Mouse (Mus musculus) heart, embryonic 11.5 days (tissue): ENCODE measurements around the gene Gm20388. TPM values are rescaled to one million over a fixed set of nuclear protein-coding genes. Genes with fewer than 3 reads are reported as not detected.

Experiments used
- ATAC-seq: fragments of 200-750 bp; cut with Nextera tagmentation; replicated peaks from 2 replicates; pipeline ENCODE4 v1.8.0; 2017; ENCODE audit warnings: moderate library complexity; ENCODE audit not compliant: insufficient number of reproducible peaks, low FRiP score, low TSS enrichment
- H3K27ac ChIP-seq: fragments of 300-500 bp; sonication (generic); 2 replicates; pipeline ENCODE4 v1.5.1; 2014; ENCODE audit warnings: mild to moderate bottlenecking, low read depth, low read length
- H3K27me3 ChIP-seq: fragments of 300-500 bp; sonication (generic); 2 replicates; pipeline ENCODE4 v1.6.1; 2014; ENCODE audit warnings: mild to moderate bottlenecking, low read length, mixed read lengths; ENCODE audit not compliant: control insufficient read depth, insufficient read depth
- H3K36me3 ChIP-seq: fragments of 300-500 bp; sonication (generic); 2 replicates; pipeline ENCODE4 v1.6.1; 2014; ENCODE audit warnings: mild to moderate bottlenecking, low read length, moderate library complexity, mixed read lengths; ENCODE audit not compliant: control insufficient read depth, insufficient read depth
- H3K4me1 ChIP-seq: fragments of 300-500 bp; sonication (generic); 2 replicates; pipeline ENCODE4 v1.6.1; 2014; ENCODE audit warnings: low read length; ENCODE audit not compliant: control insufficient read depth, insufficient read depth
- H3K4me2 ChIP-seq: fragments of 300-500 bp; sonication (generic); 2 replicates; pipeline ENCODE4 v1.6.1; 2014; ENCODE audit warnings: mild to moderate bottlenecking, moderate library complexity
- H3K4me3 ChIP-seq: fragments of 300-500 bp; sonication (generic); 2 replicates; pipeline ENCODE4 v1.5.1; 2014; ENCODE audit warnings: low read depth, low read length
- H3K9ac ChIP-seq: fragments of 300-500 bp; sonication (generic); 2 replicates; pipeline ENCODE4 v1.6.1; 2014; ENCODE audit warnings: mild to moderate bottlenecking, low read depth, low read length, moderate library complexity
- H3K9me3 ChIP-seq: fragments of 300-500 bp; sonication (generic); replicated peaks from 2 replicates; pipeline ENCODE4 v1.6.1; 2016; ENCODE audit warnings: low read length; ENCODE audit not compliant: control insufficient read depth
- WGBS: fragments of 180-500 bp; shearing (Covaris S2); extraction: QIAGEN DNeasy Blood & Tissue Kit; methylation state at CpG from one replicate; pipeline ENCODE4 v1.1.7; 2014; ENCODE audit not compliant: insufficient replicate concordance; 5-methylcytosine and 5-hydroxymethylcytosine counted together
- polyA plus RNA-seq: library from polyadenylated mRNA; unstranded; fragments of >200 nt; fragmentation: Nextera tagmentation; extraction: Ambion mirVana; gene quantifications from 2 replicates; pipeline ENCODE4 v1.2.1, GENCODE M21; 2014

Gm20388 gene
- polyA plus RNA-seq, 1 experiment from 2014 or later: 6.4 TPM

DNA sequence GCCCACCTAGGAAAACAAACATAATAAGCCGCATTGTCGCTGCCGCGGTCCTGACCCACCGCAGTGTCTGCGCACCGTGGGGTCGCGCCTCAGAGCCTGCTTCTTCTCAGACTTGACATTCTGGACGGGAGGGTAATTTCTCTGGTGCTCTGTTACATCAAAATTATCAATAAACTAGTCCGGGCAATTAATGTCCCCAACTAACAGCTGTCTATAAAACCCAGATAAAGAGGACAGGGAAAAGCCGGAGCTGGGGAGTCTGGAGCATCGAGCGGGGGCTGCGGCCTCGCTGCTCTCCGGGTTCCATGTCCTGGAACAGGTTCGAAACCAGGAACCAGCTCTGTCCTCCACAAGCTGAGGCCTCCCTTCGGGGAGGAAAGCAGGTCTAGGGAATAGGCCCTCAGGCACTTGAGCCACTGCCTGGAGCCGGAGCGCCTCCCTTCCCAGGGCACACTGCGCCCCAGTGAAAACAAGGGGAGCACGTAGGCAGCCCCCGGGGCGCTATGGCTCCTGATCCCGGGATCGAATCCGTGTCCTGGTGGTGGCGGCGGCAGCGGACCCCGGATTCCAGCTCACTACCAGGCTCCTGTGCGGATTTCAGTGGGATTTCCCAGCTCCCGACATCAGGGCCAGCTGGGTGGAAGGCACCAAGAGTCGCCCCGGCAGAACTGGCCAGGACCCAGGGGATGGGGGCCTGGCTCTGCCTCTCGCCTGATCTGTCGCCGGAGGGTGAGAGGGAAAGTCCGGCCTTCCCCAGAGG lies 1178.4 kb downstream of the Gm20388 start:
- peaks cover 96% of the 10 kb centered on the region for H3K27me3 ChIP-seq
- H3K4me1 ChIP-seq: peaks cover 14% of the 10 kb centered on the region
- peak overlapping the region; percentile 29; the same call in 1 of the 2 replicates for H3K9ac ChIP-seq
- H3K36me3 ChIP-seq: no peaks in the 10 kb centered on the region
- no peaks in the 10 kb centered on the region for H3K9me3 ChIP-seq
- peak overlapping the region; percentile 14 for H3K4me3 ChIP-seq
- H3K4me2 ChIP-seq: peak overlapping the region; percentile 27
- H3K27ac ChIP-seq: no peak overlapping the region
- 2% methylated on average over 40 of the region's 40 CpGs for WGBS
- no peak for ATAC-seq

DNA sequence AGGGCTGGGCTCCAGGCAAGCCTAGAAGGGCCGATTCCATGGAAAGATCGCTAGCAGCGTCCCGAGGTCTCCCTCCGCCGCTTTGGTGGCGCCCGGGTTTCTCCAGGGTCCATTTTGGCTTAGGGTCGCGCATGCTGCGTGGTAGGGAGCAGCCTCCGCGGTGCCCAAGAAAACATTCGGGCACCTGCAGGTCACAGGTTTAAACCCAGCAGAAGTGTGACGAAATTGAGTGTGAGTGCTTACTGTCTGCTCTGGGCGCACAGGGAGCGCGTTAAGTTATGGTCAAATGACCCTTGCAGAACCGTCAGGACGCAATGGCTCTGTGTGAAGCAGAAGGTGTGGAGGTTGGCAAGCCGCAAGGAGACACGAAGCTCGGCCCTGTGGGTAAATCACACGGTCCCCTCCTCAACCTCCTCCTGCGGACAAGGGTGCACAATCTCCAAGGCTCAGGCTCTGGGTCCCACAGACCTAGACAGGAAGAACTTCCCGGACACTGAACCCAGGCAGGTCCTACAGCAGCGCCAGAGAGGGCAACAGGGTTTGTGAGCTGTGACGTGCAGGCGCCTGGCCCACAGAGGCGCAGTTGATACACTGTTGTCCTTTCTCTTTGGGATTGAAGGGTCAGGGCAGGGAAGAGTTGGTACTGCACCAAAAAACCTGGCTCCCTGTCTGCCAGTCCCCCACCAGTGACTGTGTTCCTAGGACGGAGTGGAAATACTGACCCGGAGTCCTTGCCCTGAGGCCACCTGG lies 1179.2 kb downstream of the Gm20388 start:
- ATAC-seq: no peak
- peak overlapping the region; percentile 27 for H3K4me2 ChIP-seq
- peaks cover 7% of the 10 kb centered on the region for H3K4me1 ChIP-seq
- no peaks in the 10 kb centered on the region for H3K9me3 ChIP-seq
- no peaks in the 10 kb centered on the region for H3K36me3 ChIP-seq
- H3K27me3 ChIP-seq: peaks cover 93% of the 10 kb centered on the region
- peak overlapping the region; percentile 14 for H3K4me3 ChIP-seq
- WGBS: 9% methylated on average over 32 of the region's 32 CpGs
- H3K9ac ChIP-seq: peak overlapping the region; percentile 29; the same call in 1 of the 2 replicates
- no peak overlapping the region for H3K27ac ChIP-seq

DNA sequence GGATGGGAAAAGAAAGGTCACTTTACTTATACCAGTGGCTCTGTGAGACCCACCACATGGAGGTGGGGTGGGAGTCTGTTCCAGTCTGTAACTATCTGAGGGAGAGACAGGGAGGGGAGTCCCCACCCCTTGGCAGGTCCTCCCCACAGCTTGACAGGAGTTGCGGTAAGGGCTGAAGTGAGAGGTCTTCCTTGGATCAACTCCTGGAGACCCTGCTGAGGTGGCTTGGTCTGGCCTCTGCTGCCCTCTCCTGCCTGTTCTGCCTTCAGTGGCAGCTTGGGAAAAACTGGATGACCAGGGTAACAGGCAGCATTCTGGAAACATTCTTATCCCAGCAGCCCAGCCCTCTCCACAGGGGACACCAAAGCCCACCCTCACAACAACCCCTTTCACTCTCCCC lies 1180.1 kb downstream of the Gm20388 start:
- Histone ChIP-seq H3K27ac (no peak overlapping the region), H3K27me3 (peaks cover 86% of the 10 kb centered on the region), H3K9me3 (no peaks in the 10 kb centered on the region), H3K36me3 (no peaks in the 10 kb centered on the region), H3K4me2 (no peak overlapping the region), H3K4me3 (no peak overlapping the region), H3K9ac (no peak overlapping the region), H3K4me1 (peaks cover 3% of the 10 kb centered on the region)
- ATAC-seq: no peak
- WGBS: 6% methylated on average over 1 of the region's 1 CpGs

DNA sequence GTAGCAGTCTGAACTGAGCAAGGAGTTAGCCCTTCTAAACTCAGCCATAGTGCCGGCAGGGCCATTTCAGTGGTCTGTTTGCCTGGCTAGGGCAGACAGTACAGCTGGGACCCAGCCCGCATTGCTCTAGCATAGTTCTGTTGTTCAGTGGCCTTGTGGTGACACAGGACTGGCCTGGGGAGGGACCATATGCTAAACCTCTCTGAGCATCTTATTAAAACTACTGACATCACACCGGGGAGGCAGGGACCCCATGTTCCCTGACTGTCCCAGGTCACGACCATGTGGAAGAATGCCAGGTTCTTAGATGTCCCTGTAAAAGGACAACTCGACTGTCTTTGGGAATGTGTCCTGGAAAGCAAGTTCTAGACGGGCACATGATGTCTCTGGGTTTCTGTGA lies 1181.5 kb downstream of the Gm20388 start:
- Histone ChIP-seq H3K36me3 (peaks cover 2% of the 10 kb centered on the region), H3K4me1 (peaks cover 3% of the 10 kb centered on the region), H3K4me2 (no peak overlapping the region), H3K9ac (no peak overlapping the region), H3K9me3 (no peaks in the 10 kb centered on the region), H3K27ac (no peak overlapping the region), H3K4me3 (no peak overlapping the region), H3K27me3 (peaks cover 72% of the 10 kb centered on the region)
- peak; percentile 11; the same call in 1 of the 2 replicates for ATAC-seq
- WGBS: 22% methylated on average over 6 of the region's 6 CpGs

GRCm38 (mm10) chr8:121092627-121093026 lies 1182.0 kb downstream of the Gm20388 start:
- 5% methylated on average over 16 of the region's 16 CpGs for WGBS
- Histone ChIP-seq H3K27me3 (peaks cover 67% of the 10 kb centered on the region), H3K4me1 (peaks cover 3% of the 10 kb centered on the region), H3K9me3 (no peaks in the 10 kb centered on the region), H3K9ac (no peak overlapping the region), H3K4me3 (no peak overlapping the region), H3K36me3 (peaks cover 5% of the 10 kb centered on the region), H3K27ac (no peak overlapping the region), H3K4me2 (no peak overlapping the region)
- ATAC-seq: peak; percentile 35; the same call in 1 of the 2 replicates

- WGBS: 60% methylated on average over 6 of the region's 6 CpGs
- Histone ChIP-seq H3K4me3 (no peak overlapping the region), H3K27me3 (peaks cover 60% of the 10 kb centered on the region), H3K27ac (no peak overlapping the region), H3K4me1 (peaks cover 3% of the 10 kb centered on the region), H3K9ac (no peak overlapping the region), H3K36me3 (peaks cover 9% of the 10 kb centered on the region), H3K9me3 (no peaks in the 10 kb centered on the region), H3K4me2 (no peak overlapping the region)
- no peak for ATAC-seq
These were observed 1182.9 kb downstream of the Gm20388 start for GRCm38 (mm10) chr8:121093496-121093895.

DNA sequence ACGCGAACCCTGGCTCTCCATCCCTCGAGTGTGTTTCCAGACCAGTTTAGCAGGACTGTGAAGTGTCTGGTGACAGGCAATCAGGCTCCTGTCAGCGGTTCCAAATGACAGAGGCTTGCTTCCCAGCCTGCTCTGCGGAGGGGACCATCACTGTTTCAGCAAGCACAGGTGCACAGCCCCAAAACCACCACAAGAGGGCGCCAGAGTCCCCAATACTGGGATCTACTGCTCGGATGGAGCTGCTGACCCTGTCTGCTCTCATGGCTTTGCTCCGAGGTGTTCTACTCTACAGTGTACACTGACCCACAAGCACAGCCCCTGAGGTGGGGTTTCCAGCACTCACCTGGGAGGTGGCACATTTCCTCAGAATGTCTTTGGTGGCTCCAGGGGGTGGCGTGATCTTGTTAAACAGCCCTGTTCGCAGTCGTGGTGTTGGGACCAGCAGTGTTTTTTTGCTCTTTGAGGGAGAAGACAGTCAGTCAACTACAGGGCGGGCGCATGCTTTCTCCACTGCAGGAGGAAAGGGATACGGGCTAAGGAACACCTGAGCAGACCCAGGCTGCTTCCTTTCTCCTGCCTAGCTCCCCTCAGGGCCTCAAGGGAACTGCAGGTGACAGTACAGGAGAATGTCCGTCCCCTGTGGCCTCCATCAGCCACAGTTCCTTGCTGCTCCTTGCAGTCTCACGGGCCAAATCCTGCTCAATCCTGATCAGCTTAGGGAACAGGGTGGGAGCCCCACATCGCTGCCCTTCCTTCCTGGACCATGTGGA lies 1193.6 kb downstream of the Gm20388 start:
- Histone ChIP-seq H3K36me3 (peaks cover 22% of the 10 kb centered on the region), H3K4me2 (no peak overlapping the region), H3K4me1 (peaks cover 14% of the 10 kb centered on the region), H3K27ac (no peak overlapping the region), H3K9ac (no peak overlapping the region), H3K27me3 (peaks cover 10% of the 10 kb centered on the region), H3K9me3 (no peaks in the 10 kb centered on the region), H3K4me3 (no peak overlapping the region)
- WGBS: 41% methylated on average over 17 of the region's 17 CpGs
- ATAC-seq: 0 out of 2 replicates have a peak, but pooled peaks have one; percentile 3
